Comparison of ENCODE assay signal across 20 mouse cellular contexts in genomic region chr1:164411306-164411705, GRCm38 (mm10). TPM values are rescaled to one million over a fixed set of nuclear protein-coding genes. Genes with fewer than 3 reads are reported as not detected.
DNase-seq lines count a peak whose midpoint lies in the region; ATAC-seq and TF ChIP-seq lines count a peak whose summit lies in the region.
"Had no signal": no experiment of that assay in that cellular context is flagged by ENCODE, and none has a peak within 500 bp of the region (broad histone marks: within the 10 kb centered on the region; RNA-seq: fewer than 3 reads in every experiment).

No protein-coding gene starts in this region.

- H3K27me3 ChIP-seq in liver, adult 2 months (ENCODE audit: control insufficient read depth, insufficient read depth, low read length): no peaks in the 10 kb centered on the region
- no peaks in the 10 kb centered on the region for H3K27me3 ChIP-seq in liver, embryonic 12.5 days (replicated peaks)
- H3K27me3 ChIP-seq: embryonic facial prominence, embryonic 15.5 days; limb, embryonic 15.5 days had no signal

- H3K36me3 ChIP-seq in liver, adult 2 months (ENCODE audit: control insufficient read depth, insufficient read depth, low read length): no peaks in the 10 kb centered on the region
- H3K36me3 ChIP-seq in liver, embryonic 12.5 days: no peaks in the 10 kb centered on the region
- H3K36me3 ChIP-seq: embryonic facial prominence, embryonic 15.5 days had no signal

- intact Hi-C loops in left cerebral cortex, postnatal 10 days (cut with DNase I): no loop called here

- peak overlapping the region; percentile 46; the same call in 1 of the 2 replicates for H3K9ac ChIP-seq in liver, adult 2 months (ENCODE audit: low read depth, low read length)
- H3K9ac ChIP-seq in liver, embryonic 12.5 days: no peak overlapping the region
- H3K9ac ChIP-seq: embryonic facial prominence, embryonic 15.5 days; limb, embryonic 15.5 days had no signal

- WGBS in liver, adult 2 months: 29% methylated on average over 7 of the region's 7 CpGs
- 81% methylated on average over 7 of the region's 7 CpGs for WGBS in liver, embryonic 12.5 days (ENCODE audit: insufficient replicate concordance)

- H3K4me3 ChIP-seq in liver, adult 2 months (ENCODE audit: insufficient read depth, low read depth, low read length): no peak overlapping the region
- H3K4me3 ChIP-seq in liver, embryonic 12.5 days: no peak overlapping the region
- H3K4me3 ChIP-seq: embryonic facial prominence, embryonic 15.5 days; heart, embryonic 10.5 days; hindbrain, embryonic 10.5 days; limb, embryonic 15.5 days had no signal

- H3K4me1 ChIP-seq in liver, adult 2 months (ENCODE audit: control insufficient read depth, insufficient read depth, low read length): peaks cover 13% of the 10 kb centered on the region
- no peaks in the 10 kb centered on the region for H3K4me1 ChIP-seq in liver, embryonic 12.5 days
- H3K4me1 ChIP-seq: embryonic facial prominence, embryonic 15.5 days; limb, embryonic 15.5 days had no signal

- H3K4me2 ChIP-seq in liver, embryonic 12.5 days: no peak overlapping the region
- H3K4me2 ChIP-seq: embryonic facial prominence, embryonic 15.5 days; limb, embryonic 15.5 days had no signal

- H3K27ac ChIP-seq in liver, adult 2 months (replicated peaks; ENCODE audit: insufficient read depth, low read depth, low read length): peak overlapping the region; percentile 71; the same call in 1 of the 2 replicates
- H3K27ac ChIP-seq in liver, embryonic 12.5 days: no peak overlapping the region
- H3K27ac ChIP-seq: embryonic facial prominence, embryonic 15.5 days; heart, embryonic 10.5 days; hindbrain, embryonic 10.5 days; limb, embryonic 15.5 days; macrophage; stomach, postnatal 0 days had no signal

- no peak for ATAC-seq in liver, embryonic 12.5 days
- ATAC-seq: CD4-positive, CD25-positive, alpha-beta regulatory T cell, adult 4 months; forebrain, embryonic 14.5 days had no signal

- TF ChIP-seq CTCF in liver, adult 2 months (IDR thresholded peaks at IDR 0.05; ENCODE audit: low read depth, low read length): no peak

- no peak for TF ChIP-seq POLR2A in liver, adult 2 months (IDR thresholded peaks at IDR 0.05; ENCODE audit: extremely low read depth, insufficient read depth, low read length)

- peak; percentile 93 for DNase-seq in liver, adult 2 months (ENCODE audit: extremely low read depth, low read depth, low spot score)
- peak; percentile 73 to 90 for DNase-seq in kidney, adult 8-10 months
- DNase-seq in kidney, postnatal 10 days: peak; percentile 42
- no peak for DNase-seq in left cerebral cortex, postnatal 10 days (ENCODE audit: extremely low spot score in 1 of 2, low spot score in 2 of 2)
- DNase-seq in lung, postnatal 25 days (ENCODE audit: low spot score): no peak
- no peak for DNase-seq in adrenal gland, adult 2 months
- no peak for DNase-seq in right cerebral cortex, postnatal 14 days
- DNase-seq: adrenal gland, postnatal 36 days; cerebellum, adult 9-11 months; left cerebral cortex, postnatal 4 days; thymus, adult 2 months had no signal

- H3K9me3 ChIP-seq in liver, embryonic 12.5 days (replicated peaks): no peaks in the 10 kb centered on the region
- H3K9me3 ChIP-seq: embryonic facial prominence, embryonic 15.5 days; heart, embryonic 10.5 days; hindbrain, embryonic 10.5 days; limb, embryonic 15.5 days had no signal

- no peaks in the 10 kb centered on the region for H3K79me2 ChIP-seq in liver, adult 2 months (ENCODE audit: control insufficient read depth, insufficient read depth, low read length)

RNA-seq across cellular contexts. Expression of gene Atp1b1, which starts 46.8 kb away (rescaled TPM):
- total RNA-seq in liver, adult 2 months (2014; rRNA removed): 30.5 and 39.1 TPM in 2 replicates
- polyA plus RNA-seq in liver, adult 2 months (2012; rRNA removed): 22.4 and 26.0 TPM in 2 replicates
- polyA plus RNA-seq in liver, embryonic 12.5 days (2016; fragmentation: Nextera tagmentation; extraction: Ambion mirVana): 11.4 and 12.8 TPM in 2 replicates
- 1,000 to 10,000 TPM; 1,479 to 1,505 TPM for total RNA-seq in left cerebral cortex, postnatal 10 days (2021)
- total RNA-seq in adrenal gland, adult 2 months (2021): 10 to 100 TPM; 64.2 to 90.6 TPM
- polyA plus RNA-seq in adrenal gland, adult 2 months (2012; rRNA removed): 17.0 and 19.2 TPM in 2 replicates

Comparison
In these comparisons a context has a peak if more than half of its experiments do, and no peak if none do; other contexts are left out.
1. DNase-seq: peak in liver, adult 2 months (single experiment), kidney, adult 8-10 months (2 of 2) and kidney, postnatal 10 days (single experiment); none in left cerebral cortex, postnatal 10 days (0 of 2), lung, postnatal 25 days (single experiment), adrenal gland, adult 2 months (single experiment) and right cerebral cortex, postnatal 14 days (single experiment).
2. RNA of gene Atp1b1, which starts 46.8 kb away (total RNA-seq): 1,479 to 1,505 TPM in left cerebral cortex, postnatal 10 days; 64.2 to 90.6 TPM in adrenal gland, adult 2 months and 30.5 to 39.1 TPM in liver, adult 2 months; every median in the first group is over 10 times any median in the second.